In the genomic region with DNA sequence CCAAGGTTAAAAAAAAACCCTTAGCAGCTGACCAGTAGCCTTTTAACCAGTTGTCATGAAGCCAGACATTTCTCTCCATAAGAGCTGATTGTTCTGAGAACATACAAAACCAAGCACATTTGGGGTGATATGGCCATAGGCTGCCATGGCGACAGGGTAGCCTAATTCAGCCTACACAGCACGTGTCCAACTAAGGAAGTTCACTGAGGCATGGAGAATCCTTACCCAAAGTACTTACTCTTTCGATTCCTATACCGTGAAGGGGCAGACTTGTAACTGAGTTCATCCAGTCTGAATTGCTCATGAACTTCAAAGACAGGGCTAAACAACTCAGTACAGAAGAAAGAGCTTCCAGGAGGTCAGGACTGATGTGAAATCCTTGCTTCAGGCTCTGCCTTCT, we compare ENCODE assay signal across 14 mouse cellular contexts.
"Had no signal": no experiment of that assay in that cellular context is flagged by ENCODE, and none has a peak within 500 bp of the region (broad histone marks: within the 10 kb centered on the region; RNA-seq: fewer than 3 reads in every experiment).

No protein-coding gene starts in this region.

- H3K4me3 ChIP-seq: limb, embryonic 15.5 days; liver, embryonic 12.5 days; megakaryocyte, embryonic 14.5 days; stomach, embryonic 15.5 days had no signal

- H3K27ac ChIP-seq: limb, embryonic 15.5 days; liver, embryonic 12.5 days; macrophage; stomach, embryonic 15.5 days had no signal

- H3K27me3 ChIP-seq: limb, embryonic 15.5 days; liver, embryonic 12.5 days; stomach, embryonic 15.5 days had no signal

- ATAC-seq: liver, embryonic 12.5 days; midbrain, embryonic 16.5 days had no signal

- DNase-seq: kidney, adult 11 months; kidney, postnatal 14 days; lung, embryonic 14.5 days; lung, postnatal 14 days; right cerebral cortex, adult 18-20 months; right cerebral cortex, postnatal 25 days; thymus, adult 2 months; thymus, postnatal 25 days had no signal

- H3K36me3 ChIP-seq: limb, embryonic 15.5 days; liver, embryonic 12.5 days; stomach, embryonic 15.5 days had no signal

- H3K9ac ChIP-seq: limb, embryonic 15.5 days; liver, embryonic 12.5 days; lung, embryonic 14.5 days; stomach, embryonic 15.5 days had no signal

- H3K4me2 ChIP-seq: limb, embryonic 15.5 days; liver, embryonic 12.5 days; lung, embryonic 14.5 days; stomach, embryonic 15.5 days had no signal

- H3K9me3 ChIP-seq: limb, embryonic 15.5 days; liver, embryonic 12.5 days; megakaryocyte, embryonic 14.5 days; stomach, embryonic 15.5 days had no signal

- H3K4me1 ChIP-seq: limb, embryonic 15.5 days; liver, embryonic 12.5 days; stomach, embryonic 15.5 days had no signal
